Mouse (Mus musculus): ENCODE measurements around the gene Wdr24.

Gene Wdr24

GRCm38 (mm10) chr17:25808028-25808427, 15.4 kb upstream of the Wdr24 start:
- no peak for DNase-seq

- peak; percentile 76 for DNase-seq
Measured at GRCm38 (mm10) chr17:25808789-25809605, 14.4 kb upstream of the Wdr24 start, which contains the start of gene Fbxl16. Fbxl16 (plus strand) TSS chr17:25809085.

GRCm38 (mm10) chr17:25809606-25810340, 13.7 kb upstream of the Wdr24 start:
- no peak for DNase-seq

- DNase-seq: no peak
Measured at GRCm38 (mm10) chr17:25810890-25811289, 12.5 kb upstream of the Wdr24 start.

GRCm38 (mm10) chr17:25813471-25813870, 10.0 kb upstream of the Wdr24 start:
- peak; percentile 92 for DNase-seq

- no peak for DNase-seq
Measured at GRCm38 (mm10) chr17:25817662-25818061, 5.8 kb upstream of the Wdr24 start.

GRCm38 (mm10) chr17:25818851-25819780, 4.3 kb upstream of the Wdr24 start:
- DNase-seq: no peak

GRCm38 (mm10) chr17:25824362-25825142, 1.1 kb downstream of the Wdr24 start:
- DNase-seq: no peak

- DNase-seq: no peak
Measured at GRCm38 (mm10) chr17:25825311-25825710, 1.9 kb downstream of the Wdr24 start.

- DNase-seq: no peak
Measured at GRCm38 (mm10) chr17:25825984-25826570, 2.6 kb downstream of the Wdr24 start.

GRCm38 (mm10) chr17:25827011-25827410, 3.6 kb downstream of the Wdr24 start:
- DNase-seq: no peak

- no peak for DNase-seq
Measured at GRCm38 (mm10) chr17:25827546-25828222, 4.3 kb downstream of the Wdr24 start.

GRCm38 (mm10) chr17:25828223-25828594, 4.8 kb downstream of the Wdr24 start:
- peak; percentile 17 for DNase-seq

GRCm38 (mm10) chr17:25828712-25829557, 5.5 kb downstream of the Wdr24 start, which contains the start of gene Jmjd8:
Jmjd8 (plus strand) TSS chr17:25828867.
- DNase-seq: peak; percentile 81

- DNase-seq: no peak
Measured at GRCm38 (mm10) chr17:25829558-25830017, 6.2 kb downstream of the Wdr24 start.

- DNase-seq: no peak
Measured at GRCm38 (mm10) chr17:25830200-25830753, 6.8 kb downstream of the Wdr24 start.

GRCm38 (mm10) chr17:25830806-25831431, 7.5 kb downstream of the Wdr24 start:
- no peak for DNase-seq

- DNase-seq: peak; percentile 42
Measured at GRCm38 (mm10) chr17:25831451-25832281, 8.2 kb downstream of the Wdr24 start.

Data from lung, postnatal 10 days (tissue).